In the genomic region with DNA sequence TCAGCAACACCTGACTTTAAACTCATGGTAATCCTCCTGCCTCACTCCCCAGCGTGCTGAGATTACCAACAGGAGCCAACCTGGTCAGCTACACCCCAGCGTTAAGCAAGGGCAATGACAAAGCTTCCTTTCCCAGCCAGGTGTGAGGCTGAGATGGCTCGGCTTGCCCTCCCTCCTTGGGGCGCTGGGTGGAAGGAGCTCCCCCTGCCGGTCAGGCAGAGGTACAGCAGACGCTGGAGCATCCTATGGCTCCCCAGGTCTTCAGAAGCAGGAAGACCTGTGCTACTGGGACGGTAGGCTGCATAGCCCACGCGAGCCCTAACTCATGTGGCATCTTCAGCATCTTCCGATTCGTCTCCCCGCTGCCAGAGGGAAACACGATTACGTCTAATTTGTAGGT, we compare ENCODE assay signal across 8 mouse cellular contexts.
DNase-seq lines count a peak whose midpoint lies in the region; ATAC-seq and TF ChIP-seq lines count a peak whose summit lies in the region.

No protein-coding gene starts in this region.

- ATAC-seq in cerebellum, adult (ENCODE audit: insufficient number of reproducible peaks, low FRiP score, low TSS enrichment) = 0 out of 2 replicates have a peak, but pooled peaks have one; percentile 26

- DNase-seq in cerebellum, adult 9-10 months = no peak
- DNase-seq in left cerebral cortex, adult 2 months (ENCODE audit: extremely low spot score in 1 of 2, low spot score in 2 of 2) = peak in 1 of 2 experiments; percentile 30
- DNase-seq in left cerebral cortex, postnatal 36 days (ENCODE audit: low spot score in 2 of 2) = no peak
- peak; percentile 34 for DNase-seq in kidney, postnatal 14 days
- DNase-seq in spleen, adult 12 weeks (ENCODE audit: low spot score) = peak; percentile 39
- DNase-seq in right cerebral cortex, adult 18-20 months = no peak

- TF ChIP-seq POLR2A in bone marrow, adult 2 months (IDR thresholded peaks at IDR 0.05; ENCODE audit: borderline replicate concordance, control insufficient read depth, low read depth, low read length) = no peak

- intact Hi-C loops in left cerebral cortex, adult 2 months (cut with DNase I) = no loop called here
- intact Hi-C loops in left cerebral cortex, postnatal 36 days (cut with DNase I) = no loop called here

- TF ChIP-seq CTCF in left cerebral cortex, adult 2 months (IDR thresholded peaks at IDR 0.05) = peak; percentile 86
- peak; percentile 96 for TF ChIP-seq CTCF in bone marrow, adult 2 months (IDR thresholded peaks at IDR 0.05; ENCODE audit: control insufficient read depth, insufficient read depth, low read length)

- H3K4me3 ChIP-seq in left cerebral cortex, adult 2 months = no peak overlapping the region
- H3K4me3 ChIP-seq in bone marrow, adult 2 months (replicated peaks; ENCODE audit: control insufficient read depth, low read depth, low read length) = no peak overlapping the region

- H3K27ac ChIP-seq in left cerebral cortex, adult 2 months = no peak overlapping the region
- no peak overlapping the region for H3K27ac ChIP-seq in bone marrow, adult 2 months (ENCODE audit: control insufficient read depth, insufficient read depth, low read depth, low read length, poor library complexity)

- no peaks in the 10 kb centered on the region; the same call in 1 of the 2 replicates for H3K4me1 ChIP-seq in bone marrow, adult 2 months (ENCODE audit: control insufficient read depth, insufficient read depth, low read length)

- 14% methylated on average over 14 of the region's 14 CpGs for WGBS in bone marrow, adult 2 months

Comparison
In these comparisons a context has a peak if more than half of its experiments do, and no peak if none do; other contexts are left out.
1. DNase-seq: peak in kidney, postnatal 14 days (single experiment) and spleen, adult 12 weeks (single experiment); none in cerebellum, adult 9-10 months (single experiment), left cerebral cortex, postnatal 36 days (0 of 2) and right cerebral cortex, adult 18-20 months (single experiment).